Mouse (Mus musculus): ENCODE measurements around the gene Shoc2.
"Not testable (repeated sequence)": the region's sequence is repeated elsewhere in the genome, so short reads cannot be mapped to it uniquely, and the experiment has no call there.

The Shoc2 gene

DNA sequence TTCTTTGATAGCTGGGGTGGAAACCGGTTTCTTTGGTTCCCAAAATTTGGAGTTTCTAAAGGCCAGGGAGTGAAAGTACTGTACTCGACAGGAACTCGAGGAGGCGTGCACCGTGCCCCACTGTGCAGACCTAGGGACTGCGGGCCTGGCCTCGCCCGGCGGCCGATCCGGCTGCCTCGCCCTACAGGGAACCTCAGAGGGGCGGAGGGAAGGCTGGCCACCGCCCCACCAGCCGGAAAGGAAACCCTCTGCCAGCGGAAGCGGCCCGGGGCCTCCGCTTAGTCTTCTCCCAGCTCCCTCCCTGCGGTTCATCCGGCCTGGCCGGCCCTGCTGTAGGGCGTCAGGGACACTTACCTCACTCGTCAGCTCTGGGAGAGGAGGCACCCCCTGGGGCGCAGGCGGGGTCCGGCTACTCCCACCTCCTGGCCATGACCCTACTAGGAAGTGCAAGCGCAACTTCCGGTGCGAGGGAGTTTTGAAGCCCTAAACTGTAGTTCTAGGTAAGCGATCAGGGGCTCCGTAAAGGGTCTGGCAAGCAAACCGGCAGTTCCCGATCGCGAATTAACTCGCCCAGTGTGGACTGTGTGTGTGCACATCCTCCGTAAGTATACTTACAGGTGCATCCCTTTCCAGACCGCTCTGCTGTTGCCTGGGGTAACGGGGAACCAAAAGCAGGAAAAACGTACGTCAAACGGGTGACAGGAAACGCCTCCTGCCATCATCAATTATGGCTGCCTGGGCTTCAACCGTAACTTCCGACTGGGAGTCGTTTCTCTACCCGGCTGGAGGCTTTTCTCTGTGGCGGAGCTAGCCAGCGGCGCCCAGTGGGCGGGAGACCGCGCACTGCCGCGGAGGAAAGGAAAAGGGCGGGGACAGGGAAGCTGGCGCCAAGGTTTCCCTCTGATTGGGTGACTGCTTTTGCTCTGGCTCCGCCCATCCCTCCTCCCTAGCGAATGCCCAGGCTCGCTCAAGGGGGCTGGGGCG lies at the start of gene Shoc2, which contains the start of gene Bbip1:
Gene Shoc2, plus strand, starts transcription at position 505 of the 984 bp plus-strand sequence.
Gene Bbip1, minus strand, starts transcription at position 826 of the 984 bp plus-strand sequence.
- DNase-seq (ENCODE audit: low spot score), result peak; percentile 92

DNA sequence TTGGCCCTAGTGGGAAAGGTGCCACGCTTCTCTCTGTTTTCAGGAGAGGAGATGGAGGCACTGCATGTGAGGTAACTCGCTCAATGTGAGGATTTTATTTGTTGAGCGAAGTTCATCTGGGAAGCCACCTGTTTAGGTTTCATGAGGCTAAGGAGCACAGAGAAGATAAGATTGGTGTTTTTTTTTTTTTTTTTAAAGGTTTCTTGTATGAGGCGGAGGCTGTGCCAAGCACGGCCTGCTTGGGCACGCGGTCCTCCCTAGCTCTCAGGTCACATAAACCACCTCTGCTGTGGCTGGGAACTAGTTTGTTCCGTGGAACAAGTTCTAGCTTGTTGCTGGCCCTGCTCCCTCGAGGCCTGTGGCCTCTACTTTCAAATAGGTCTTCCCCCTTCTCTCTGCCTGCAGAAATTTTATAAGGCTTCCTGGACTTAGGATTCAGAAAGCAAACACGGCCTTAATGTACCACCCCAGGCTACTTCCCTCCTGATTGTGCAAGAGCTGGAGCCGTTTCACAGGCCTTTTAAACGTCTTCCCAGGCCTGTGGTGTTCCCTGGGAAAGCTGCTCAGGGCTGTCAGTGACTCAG lies 49.5 kb upstream of the Shoc2 start:
- DNase-seq (ENCODE audit: low spot score), result no peak

DNA sequence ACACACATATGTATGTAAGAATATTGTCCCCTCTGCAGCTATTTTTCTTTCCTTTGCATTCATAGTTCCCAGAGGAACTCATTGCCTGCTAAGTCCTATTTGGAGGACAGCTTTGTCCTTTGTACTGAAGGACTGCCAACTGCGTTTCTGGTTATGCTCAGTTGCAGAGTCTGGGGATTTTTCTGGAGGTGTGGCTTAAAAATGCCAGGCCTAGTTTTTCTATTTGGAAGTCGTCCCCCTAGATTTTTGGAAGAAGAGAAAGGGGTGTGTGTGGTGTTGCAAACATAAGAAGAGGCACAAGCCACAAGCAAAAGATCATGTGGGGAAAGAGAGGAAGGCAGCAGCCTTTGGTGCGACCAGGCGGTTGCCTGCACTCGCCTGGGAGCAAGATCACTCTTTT lies 46.1 kb upstream of the Shoc2 start:
- DNase-seq (ENCODE audit: low spot score), result no peak

DNA sequence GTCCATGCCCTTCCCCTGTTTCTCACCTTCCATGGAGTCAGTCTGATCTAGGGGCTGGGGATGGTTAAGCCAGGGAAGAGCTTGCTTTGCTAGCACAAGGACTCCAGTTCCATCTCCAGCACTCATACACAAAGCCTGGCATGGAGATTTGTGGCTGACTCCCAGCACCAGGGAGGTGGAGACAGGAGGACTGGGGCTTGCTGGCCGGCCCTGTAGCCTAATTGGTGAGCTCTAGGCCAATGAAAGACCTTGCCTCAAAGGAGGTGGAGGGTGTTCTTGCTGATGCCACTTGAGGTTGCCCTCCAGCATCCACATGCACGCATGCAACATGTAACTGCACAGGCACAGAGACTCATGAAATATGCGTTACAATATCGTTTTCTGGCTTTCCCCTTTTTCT lies 45.6 kb upstream of the Shoc2 start:
- DNase-seq (ENCODE audit: low spot score), result no peak

DNA sequence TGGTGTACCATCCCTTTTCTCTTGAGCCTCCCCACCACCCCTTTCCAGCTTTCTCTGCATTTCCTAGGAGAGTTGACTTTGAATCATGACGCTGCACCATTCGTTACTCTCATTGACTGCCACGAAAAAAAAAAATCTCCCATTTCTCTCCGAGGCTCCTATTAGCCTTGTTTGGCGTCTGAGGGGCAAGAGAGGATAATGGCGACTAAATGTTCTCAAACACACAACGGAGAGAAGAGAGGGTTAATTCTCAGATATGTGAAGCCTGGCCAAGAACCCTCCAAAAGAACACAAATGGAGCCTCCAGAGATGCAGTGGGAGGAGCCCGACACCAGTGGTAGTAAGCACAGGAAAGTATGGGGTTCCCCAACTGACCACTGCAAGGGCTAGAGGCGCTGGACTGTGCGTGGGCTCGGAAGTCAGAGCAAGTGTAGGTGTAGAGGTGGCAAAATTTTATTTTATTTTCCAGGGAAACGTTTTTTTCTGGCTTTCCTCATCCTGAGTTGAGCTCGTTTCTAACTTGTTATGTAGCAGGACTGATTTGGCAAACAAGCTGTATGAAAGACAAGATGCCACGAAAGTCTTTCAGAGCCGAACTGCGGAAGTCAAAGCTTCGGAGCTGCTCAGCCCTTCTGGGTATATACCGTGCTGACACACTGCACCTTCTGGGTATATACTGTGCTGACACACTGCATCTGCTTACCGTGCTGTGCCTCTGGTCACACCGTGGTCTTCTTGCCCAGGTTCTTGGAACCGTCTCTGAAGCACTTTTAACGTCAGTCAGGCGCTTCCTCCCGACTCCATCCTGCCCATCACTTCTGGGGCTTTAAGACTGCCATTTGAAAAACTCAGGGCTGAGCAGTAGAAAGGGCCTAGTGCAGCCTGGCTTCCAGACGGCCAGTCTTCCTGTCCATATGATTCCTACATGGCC lies 44.9 kb upstream of the Shoc2 start:
- no peak for DNase-seq (ENCODE audit: low spot score)

DNA sequence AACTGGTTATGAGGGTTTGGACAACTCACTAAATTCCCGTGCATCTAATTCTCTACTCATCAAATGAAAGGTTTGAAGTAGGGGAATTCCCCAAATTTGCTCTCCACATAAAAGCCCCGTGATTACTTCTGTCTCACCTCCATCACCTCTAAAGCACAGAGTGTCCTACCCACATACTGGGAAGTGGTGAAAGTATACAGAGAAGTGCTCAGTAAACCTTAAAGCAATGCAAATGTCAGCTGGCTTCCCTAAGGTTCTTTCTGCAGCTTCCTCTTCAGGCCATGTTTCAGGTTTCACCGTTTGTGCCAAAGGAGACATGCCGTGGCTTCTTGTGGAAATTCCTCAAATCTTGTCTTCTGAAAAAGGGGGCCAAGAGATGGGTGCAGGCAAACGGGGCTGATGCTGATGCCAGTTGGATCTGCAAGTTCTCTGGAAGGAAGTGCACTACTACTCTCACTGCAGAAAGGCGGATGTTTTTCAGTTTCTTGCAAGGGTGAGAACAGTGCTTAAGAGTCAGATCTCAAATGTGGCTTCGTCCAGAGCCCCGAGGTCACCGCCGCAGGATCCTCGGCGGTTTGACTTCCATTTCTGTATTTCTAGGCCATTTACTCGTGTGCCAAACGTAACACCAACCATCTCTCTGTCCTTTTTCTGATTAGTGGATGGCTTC lies 44.0 kb upstream of the Shoc2 start:
- DNase-seq (ENCODE audit: low spot score), result no peak

DNA sequence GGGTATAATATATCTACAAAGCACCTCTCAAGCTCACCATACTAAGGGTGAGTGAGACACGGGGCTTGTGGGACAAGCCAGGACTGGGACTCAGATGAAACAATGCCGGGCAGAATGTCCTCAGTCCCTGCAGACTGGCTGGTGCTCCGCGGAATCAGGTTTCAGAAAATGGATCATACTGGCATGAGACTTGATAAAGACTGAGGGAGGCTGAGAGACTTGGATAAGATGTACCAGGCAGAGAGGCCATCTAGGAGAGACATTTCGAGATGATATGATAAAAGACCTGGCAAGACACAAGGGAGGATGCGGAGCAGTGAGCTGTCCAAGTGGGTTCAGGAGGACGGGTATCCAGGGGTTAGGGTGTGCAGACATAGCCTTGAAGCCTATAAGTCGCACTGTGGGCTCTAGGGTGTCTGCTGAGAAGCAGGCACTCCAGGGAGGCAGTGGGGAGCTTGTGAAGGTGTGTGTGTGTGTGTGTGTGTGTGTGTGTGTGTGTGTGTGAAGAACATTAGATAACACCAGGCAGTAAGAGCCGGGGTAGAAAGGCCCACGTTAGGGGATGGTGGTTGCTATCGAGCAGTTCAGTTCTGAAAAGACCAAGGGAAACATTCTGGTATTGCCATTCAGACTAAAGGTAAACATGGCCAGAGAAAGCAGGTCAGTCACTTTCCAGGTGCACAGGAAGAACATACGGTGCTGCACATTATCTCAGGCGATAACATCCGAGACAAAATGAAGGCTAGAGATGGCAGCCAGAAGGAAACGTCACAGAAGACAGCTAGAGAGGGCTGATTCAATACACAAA lies 42.0 kb upstream of the Shoc2 start:
- DNase-seq (ENCODE audit: low spot score), result no peak

DNA sequence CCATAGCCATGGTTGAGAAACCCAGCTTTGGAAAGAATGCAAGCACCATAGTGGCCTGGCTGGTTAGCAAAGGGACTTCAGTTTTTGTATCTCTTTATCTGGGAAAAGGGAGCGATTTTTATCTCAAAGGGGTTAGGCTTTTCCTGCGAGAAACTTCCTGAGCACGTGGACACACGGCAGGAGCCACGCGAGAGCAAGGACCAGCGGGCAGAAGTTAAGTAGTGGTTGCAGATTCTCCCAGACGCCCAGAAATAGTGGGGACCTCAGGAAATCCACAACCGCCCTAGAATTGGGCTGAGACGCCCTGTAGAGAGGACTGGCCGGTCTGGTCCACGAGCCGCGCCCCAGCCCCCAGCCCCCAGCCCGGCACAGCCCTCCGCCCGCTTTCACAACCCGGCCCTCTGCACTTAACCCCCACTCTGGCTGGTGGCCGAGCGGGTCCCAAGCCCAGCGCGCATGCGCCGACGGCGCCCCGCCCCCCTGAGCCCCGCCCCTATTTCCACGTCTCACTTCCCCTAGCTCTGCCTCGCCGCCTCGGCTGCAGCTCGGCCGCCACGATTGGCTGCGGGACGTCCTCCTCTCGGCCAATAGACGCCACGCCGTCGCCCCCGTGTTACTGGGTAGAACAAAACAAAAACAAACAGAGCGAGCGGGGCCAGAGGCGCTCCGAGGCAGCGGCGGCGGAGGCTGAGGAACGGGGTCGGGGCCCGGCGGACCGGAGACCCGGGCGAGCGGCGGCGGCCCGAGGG lies 41.2 kb upstream of the Shoc2 start:
- DNase-seq (ENCODE audit: low spot score), result peak; percentile 89

DNA sequence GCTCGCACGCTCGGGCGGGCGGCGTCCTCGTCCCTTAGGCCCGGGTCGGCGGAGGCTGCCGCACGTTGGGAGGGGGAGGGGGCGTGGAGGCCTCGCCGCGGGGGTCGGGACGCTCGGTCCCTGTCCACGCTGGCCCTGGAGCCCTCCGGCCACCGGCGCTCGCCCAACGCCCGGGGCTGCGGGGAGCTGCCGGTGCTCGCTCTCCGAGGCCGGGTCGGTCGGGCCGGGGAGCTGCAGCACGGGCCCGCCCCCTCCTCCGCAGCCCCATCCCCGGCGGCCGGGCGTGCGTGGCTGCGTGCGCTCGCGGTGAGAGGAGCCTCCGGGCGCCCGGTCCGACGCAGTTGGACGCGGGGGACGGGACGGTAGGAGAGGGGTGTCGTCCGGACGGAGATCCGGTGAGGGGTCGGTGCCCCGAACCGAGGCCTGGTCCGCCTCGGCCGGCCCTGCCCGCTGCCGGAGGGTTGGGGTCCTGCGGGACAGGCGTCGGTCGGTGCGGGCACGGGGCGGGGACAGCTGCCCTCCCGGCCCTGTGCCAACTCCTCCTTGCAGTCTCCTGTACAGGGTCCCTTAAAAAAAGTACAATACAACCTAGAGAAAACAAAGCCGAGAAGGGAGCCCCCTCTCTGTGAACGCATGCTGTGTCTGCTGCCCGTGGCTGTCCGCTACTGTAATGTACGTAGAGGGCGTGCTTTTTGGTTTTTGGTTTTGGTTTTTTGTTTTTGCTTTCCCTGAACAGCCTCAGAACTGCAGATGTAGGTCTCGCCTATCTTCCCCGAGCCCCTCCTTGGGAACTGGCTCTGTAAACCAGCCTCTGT lies 40.4 kb upstream of the Shoc2 start:
- peak; percentile 42 for DNase-seq (ENCODE audit: low spot score)

DNA sequence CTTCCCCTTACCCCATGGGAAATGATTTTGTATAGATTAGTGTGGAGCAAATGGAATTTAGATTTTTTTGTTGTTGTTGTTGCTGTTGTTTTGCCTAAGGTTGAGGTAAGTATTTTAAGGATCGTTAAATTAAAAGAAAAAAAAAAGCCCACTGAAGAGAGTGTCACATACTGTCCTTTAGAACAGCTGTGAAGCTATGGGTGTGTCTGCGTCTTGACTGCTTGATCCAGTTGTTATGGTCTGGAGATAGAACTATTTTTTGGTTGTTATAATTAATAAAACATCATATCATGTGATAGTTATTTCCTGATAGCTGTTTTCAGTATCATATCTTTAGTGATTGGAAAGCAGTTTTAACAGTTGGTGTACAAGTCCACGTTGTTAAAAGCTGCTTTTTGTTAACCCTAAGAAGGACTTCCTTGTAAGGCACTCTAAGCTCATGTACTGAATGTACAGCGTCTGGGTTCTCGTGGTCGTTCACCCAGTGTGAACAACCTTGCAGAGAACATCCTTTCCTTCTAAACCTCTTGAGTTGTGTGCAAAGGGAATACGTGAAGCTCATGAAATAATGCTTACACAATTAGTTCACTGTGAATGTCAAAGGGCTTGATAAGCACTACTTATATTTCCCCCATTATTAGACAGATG lies 39.1 kb upstream of the Shoc2 start:
- DNase-seq (ENCODE audit: low spot score), result no peak

DNA sequence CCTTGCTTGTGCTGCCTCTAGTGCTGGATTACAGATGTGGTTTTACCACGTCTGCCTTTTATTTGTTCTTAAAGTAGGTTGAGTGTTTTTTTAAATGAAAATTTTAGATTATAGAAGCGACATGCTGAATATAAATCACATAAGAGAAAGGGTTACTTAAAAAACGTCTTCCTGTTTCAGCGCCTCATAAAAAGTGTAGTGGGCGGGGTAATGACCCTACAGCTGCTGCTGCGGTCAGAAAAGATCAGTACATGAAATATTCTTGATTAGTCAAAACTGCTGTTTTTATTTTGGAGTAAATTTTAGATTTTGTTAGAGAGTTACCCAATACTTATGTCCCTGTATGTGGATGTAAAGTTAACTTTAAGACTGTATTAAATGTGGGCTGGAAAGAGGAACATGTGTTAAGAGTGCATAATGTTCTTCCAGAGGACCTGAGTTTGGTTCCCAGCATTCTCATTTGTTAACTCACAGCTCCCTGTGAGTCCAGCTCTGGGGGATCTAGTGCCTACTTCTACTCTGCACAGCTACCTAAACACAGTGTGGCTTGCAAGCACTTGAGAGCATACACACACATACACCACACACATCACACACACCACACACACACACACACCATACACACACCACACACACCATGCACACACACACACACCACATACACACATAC lies 37.9 kb upstream of the Shoc2 start:
- no peak for DNase-seq (ENCODE audit: low spot score)

DNA sequence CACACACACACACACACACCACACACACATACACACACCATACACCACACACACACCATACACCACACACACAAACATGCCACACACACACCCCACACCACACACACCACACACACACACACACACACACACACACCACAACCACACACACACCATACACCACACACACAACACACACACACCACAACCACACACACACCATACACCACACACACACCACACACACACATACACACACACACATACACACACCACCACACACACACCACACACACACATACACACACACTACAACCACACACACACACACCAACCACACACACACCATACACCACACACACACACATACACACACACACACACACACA lies 37.4 kb upstream of the Shoc2 start:
- DNase-seq (ENCODE audit: low spot score), result not testable (repeated sequence)

DNA sequence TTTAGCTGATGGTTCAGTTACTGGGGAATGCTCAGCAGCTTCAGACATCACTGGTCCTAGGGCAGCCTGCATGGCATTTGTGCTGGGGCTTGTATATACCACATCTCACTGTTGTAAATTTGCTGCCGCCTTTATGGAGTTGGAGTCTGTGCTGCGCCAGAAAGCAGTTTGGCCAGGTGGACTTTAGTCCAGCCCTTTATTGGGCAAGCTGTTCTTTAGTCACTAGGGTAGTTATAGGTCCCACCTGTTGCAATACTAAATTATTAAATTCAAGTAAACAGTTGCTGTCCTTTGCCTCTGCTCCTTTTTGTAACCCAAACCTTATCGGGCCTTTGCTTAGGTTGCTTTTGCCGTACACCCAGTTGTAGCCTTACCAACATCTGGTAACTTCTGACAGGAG lies 29.2 kb upstream of the Shoc2 start:
- no peak for DNase-seq (ENCODE audit: low spot score)

DNA sequence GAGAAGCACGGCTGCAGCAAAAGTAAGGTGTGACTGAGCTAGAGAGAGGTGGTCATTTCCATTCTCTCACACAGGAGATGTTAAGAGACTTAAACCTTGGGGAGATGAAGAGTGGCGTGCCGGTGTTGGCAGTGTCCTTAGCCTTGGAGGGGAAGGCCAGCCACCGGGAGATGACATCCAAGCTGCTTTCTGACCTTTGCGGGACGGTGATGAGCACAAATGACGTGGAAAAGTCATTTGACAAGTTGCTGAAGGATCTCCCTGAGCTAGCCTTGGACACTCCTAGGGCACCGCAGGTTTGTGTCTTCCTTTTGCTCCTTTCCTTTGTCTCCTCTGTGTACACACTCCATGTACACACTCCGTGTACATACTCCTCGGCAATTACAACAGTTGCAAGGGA lies 24.6 kb upstream of the Shoc2 start:
- DNase-seq (ENCODE audit: low spot score), result no peak

DNA sequence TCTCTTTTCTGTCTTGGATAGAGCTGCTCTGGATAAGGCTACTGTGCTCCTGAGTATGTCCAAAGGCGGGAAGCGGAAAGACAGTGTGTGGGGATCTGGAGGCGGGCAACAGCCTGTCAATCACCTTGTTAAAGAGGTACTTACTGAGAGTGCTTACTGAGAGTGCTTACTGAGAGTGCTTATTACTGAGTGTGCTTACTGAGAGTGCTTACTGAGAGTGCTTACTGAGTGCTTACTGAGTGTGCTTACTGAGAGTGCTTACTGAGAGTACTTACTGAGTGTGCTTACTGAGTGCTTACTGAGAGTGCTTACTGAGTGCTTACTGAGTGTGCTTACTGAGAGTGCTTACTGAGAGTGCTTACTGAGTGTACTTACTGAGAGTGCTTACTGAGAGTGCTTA lies 22.1 kb upstream of the Shoc2 start:
- DNase-seq (ENCODE audit: low spot score), result not testable (repeated sequence)

DNA sequence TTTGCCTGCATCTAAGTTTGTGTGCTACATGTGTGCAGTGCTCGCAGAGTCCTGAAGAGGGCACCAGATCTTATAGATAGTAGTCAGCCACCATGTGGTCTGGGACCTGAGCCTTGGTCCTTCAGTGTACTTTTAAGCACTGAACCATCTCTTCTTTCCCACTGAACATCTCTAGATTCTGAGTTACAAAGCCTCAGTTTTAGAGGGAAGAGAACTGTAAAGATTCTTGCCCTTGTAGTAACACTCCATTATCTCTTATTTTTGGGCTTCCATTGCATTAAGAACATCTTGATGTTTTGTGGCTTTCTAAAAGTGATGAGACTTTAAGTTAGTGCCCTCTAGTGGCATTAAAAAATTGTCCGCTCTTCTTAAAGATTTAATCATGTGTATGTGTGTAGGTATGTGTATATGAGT lies 18.8 kb upstream of the Shoc2 start:
- no peak for DNase-seq (ENCODE audit: low spot score)

DNA sequence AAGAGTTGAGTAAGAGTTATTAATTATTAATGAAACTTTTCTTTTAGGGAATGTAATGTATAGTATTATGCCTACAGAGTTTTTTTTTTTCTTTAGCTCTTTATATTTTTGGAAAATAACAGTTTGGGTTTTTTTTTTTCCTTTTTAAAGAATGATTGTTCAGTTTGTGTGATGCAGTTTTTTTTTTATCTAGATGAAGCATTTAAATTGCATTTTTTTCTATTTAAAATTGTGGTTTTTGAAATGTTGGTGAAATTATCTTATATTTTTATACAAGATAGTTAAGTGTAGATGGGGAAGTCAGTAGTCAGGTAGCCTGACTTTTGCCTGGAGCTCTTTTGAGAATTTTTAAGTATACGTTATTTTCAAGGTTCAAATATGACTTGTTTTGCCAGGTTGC lies 17.4 kb upstream of the Shoc2 start:
- no peak for DNase-seq (ENCODE audit: low spot score)

DNA sequence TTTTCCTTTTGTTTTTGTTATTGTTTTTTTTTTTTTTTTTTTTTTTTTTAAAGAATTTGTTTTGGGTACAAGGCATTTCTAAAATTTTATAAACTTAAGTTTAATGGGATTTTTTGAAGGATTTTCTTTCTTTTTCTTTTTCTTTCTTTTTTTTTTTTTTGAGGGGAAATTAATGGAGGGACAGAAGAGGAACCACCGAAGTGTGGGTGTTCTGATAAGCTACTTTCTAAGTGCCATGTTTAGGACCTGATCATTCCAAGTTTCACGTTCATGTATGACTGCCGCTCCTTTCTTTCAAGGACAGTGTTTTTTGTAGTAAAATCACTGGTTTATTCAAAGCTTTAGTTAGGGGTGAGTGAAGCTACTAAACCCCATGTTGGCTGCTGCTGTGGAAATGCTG lies 14.9 kb upstream of the Shoc2 start:
- DNase-seq (ENCODE audit: low spot score), result no peak

Measured in ovary, postnatal 14 days (tissue).